Mouse (Mus musculus): ENCODE measurements around the gene Zdhhc22.

GRCm38 (mm10) chr12:86943421-86943820, 46.8 kb downstream of the Zdhhc22 start:
- TF ChIP-seq CTCF (IDR thresholded peaks at IDR 0.05; ENCODE audit: extremely low read depth, insufficient read depth, insufficient read length, insufficient replicate concordance) (no peak), POLR2A (IDR thresholded peaks at IDR 0.05; ENCODE audit: low read depth, low read length) (no peak)

Measured in spleen, adult 2 months (tissue).